Mouse (Mus musculus): Measurements from ENCODE around the gene Nfib.

Gene Nfib

DNA sequence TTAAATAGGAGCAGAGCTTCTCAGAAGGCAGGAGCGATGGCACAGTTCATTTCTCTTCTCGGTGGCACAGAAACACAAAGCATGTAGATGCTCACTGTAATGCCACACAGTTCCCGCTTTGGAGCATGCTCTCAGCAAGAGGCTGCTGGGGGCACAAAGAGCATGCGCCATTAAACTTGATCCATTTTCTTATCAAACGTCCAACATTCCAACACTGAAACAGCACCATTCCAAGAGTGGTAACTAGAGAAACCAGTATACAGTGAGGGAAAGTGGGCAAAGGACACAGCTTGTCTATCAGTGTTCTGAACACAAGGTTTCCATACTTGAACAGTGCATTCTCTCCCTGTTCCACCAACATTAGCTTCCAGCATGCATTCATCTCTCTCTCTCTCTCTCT is 206.3 kb downstream of the Nfib start:
- DNase-seq (ENCODE audit: low spot score in 2 of 2): no peak

DNA sequence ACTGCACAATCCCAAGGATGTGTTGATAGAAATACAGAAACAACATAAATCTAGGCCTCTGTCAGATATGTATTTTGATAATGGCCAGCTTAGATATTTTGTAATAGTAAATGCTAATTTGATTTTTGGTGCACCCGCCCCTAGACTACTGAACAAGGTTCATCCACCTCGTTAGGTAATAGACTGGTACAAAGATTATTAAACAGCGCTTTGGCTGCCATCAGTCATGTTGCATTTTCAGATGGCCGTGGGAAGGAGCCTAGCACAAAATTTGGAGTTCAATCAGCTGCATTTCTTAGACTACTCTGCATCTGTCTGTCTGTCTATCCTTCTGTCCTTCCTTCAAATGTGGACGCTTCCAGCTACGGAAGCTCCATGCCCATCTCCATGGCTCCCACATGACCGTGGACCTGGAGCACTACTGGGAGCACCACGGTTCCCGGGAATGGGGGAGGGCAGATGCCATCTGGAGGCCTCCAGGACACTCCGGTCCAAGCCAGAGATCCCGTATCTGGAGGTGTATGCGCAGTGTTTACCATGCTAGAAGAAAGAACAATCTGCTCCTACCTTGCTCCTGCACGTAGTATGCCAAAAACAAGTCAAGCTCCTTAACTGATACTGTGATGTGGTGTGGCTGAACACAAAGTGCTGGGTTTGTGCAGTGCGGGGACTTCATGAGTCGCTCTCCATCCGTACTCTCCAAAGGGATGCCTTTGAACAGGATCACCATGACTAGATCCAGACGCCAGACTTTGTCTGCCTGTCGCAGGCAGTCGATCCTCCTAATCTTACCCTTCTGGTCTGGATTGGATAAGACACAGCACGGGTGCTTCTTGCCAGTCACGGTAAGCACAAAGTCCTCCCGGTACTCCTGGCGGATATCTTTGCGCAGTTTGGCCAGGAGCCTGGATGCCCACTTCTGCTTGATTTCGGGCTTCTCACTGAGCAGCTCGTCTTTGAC is 207.6 kb downstream of the Nfib start:
- DNase-seq (ENCODE audit: low spot score in 2 of 2): no peak

DNA sequence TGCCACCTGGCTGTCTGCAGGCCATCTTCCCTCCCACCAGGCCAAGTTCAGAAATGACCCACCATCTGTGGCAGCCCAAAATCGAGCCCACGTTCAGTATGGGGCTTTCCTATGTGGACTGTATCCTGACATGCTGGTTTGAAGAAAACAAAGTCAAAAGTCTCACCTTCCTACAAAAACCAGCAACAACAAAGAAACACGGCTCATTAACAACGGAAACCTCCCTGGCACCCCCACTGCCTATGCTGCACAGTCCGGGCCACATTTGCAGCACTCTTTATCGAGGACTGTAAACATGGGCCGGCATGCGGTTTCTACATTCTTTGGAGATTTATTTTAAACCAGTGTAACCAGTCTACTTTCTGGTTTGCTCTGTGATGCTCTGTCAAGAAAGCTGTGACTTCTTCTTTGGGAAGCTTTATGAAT is 208.4 kb downstream of the Nfib start:
- no peak for DNase-seq (ENCODE audit: low spot score in 2 of 2)

DNA sequence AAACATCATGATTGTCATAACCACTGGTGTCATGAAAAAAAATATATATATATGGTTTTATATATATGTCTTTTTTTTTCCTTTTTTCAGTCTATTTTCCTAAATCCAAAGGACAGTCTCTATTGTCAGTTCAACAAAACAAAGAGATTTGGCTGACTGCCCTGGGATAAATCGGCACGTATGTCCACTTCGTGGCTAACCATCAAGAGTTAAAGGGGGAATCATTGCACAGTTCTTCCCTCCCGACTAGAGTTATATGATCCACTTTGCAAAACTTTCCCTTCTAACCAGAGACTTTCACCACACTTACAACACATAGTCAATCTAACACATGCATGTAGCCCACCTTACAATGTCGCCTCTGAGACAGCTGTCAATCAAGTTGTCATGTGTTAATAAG is 209.2 kb downstream of the Nfib start:
- DNase-seq (ENCODE audit: low spot score in 2 of 2): no peak

DNA sequence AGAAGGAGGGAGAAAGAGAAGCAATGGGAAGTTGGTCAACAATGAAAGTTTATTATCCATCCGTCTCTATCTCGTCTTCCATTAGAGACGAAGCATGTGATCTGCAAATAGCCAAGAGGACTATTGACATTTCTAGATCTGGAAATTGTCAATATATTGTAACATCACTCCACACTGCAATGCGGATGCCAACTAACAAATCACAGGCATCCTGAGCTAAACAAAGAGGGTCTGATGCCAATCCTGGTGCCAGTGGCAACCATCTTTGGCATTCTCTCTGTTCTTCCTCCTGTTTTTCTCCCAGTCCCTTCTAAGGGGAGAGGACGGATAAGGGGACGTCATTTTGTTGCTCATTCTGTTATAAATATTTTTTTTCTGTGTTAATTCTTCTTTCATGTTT is 209.9 kb downstream of the Nfib start:
- DNase-seq (ENCODE audit: low spot score in 2 of 2): no peak

DNA sequence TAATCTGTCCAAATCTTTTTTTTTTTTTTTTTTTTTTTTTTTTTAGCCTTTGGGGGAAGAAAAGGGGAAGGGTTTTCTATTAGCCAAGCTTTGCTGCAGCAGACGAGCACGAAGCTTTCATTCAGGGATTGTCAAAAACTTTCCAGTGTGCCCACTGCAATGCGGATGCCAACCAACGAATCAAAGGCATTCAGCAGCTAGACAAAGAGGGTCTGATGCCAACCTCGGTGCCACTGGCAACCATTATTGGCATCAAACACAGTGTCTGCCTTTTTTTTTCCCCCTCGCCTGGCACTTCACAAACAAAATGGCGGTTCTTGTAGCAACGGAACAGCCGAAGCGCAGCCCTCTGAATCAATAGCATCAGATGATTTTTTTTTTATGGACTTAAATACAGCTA is 210.7 kb downstream of the Nfib start:
- DNase-seq (ENCODE audit: low spot score in 2 of 2): peak; percentile 62 to 63

DNA sequence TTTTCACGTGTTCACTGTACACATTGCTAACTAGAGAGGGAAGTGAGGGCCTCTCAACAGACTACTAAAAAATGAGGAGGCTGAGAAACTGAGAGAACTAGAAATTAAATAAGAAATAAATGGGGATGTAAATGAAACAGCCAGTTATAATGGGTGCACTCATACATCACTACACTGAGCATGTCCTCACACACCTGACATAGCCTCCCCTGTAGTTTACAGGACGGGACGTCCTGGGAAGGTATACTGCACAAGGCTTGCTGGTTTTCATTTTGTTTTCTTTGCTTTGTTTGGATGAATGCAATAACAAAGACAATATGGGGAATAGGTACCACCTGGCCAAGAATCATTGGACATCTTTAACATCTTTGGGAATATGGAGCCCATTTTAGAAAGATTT is 211.1 kb downstream of the Nfib start:
- DNase-seq (ENCODE audit: low spot score in 2 of 2): no peak

DNA sequence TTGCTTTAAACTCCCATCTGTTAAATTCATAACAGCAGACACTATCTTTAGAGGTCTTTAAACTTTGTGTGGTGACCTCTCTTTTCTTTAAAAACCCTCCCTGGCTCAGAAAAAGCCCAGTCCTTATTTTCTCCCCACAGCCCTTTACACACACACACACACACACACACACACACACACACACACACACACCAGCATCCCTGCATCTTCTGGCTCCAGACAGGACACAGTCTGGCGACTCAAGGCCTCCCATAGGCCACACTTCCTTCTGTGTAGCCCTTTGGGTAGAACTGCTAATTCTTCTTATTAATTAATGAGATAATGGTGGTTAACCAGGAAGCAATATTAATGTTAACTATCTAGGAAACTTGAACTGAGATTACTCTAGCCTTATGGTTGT is 211.7 kb downstream of the Nfib start:
- DNase-seq (ENCODE audit: low spot score in 2 of 2): no peak

DNA sequence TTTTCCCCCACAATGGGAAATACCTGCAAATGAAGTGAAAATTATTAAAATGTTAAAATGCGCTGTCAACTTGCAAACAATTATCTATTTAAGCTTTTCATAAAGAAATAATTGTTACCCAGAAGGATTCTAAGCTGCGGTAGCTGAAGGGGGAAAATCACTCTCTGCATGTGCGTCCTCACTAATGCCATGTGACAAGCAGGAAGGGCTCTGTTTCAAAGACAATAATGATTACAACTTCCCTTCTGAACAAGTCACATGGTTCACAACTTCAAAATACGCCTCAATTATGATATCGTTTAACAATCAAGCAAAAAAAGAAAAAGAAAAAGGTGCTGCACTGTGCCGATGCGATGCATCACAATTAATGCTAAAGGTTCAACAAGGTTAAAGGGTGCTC is 212.2 kb downstream of the Nfib start:
- DNase-seq (ENCODE audit: low spot score in 2 of 2): no peak

DNA sequence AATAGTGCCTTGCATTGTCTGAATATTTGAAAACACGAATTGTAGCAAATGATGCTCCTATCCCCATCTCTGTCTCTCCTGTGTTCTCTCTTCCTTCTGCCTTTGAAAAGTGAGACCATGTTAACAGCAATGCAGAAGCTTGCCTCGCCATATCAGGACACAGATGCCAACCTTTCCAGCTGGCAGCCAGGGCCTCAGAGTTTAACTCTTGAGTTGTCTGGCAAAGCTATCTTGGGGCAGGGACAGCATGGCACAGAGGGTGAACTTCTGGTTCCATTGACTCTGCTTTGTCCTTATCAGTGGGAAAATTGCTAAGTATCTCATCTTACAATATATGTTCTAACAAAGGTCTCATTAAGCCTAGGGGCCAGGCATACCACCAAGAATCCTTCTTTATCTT is 212.8 kb downstream of the Nfib start:
- no peak for DNase-seq (ENCODE audit: low spot score in 2 of 2)

DNA sequence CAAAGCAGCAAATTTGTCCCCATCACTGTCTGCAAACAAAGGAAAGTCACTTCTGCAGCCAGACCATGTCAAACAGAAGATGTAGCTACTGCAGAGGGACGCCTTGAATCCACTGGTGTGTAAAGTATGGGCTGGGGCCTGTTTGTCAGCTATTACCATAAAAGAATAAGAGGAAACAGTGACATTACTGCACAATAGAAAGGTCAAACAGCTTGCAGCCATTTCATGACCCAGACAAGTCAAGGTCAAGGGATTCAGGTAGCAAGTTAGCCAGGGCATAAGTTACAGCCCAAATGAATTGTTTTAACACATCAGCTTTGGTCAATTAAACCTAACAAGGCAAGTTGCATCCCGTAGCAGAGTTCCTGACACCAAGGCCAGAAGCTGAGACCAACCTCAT is 215.6 kb downstream of the Nfib start:
- DNase-seq (ENCODE audit: low spot score in 2 of 2): no peak

DNA sequence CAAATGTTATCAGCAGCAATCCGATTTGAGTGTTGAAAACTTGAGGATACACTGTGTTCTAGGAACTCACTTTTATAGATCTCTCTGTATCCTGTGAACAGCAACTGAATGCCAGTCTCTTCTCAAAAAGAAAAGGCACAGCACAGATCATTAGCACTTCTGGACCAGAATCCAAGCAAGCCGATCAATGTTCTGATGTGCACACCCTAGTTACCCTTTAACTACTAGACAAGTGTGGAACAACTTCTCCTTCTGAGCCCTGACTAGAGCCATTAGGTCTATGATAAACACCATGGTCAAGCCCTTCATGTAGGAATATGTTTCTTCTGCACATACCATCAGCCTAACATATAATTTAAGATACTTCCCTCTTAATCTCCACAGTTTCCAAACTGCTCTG is 219.6 kb downstream of the Nfib start:
- no peak for DNase-seq (ENCODE audit: low spot score in 2 of 2)

DNA sequence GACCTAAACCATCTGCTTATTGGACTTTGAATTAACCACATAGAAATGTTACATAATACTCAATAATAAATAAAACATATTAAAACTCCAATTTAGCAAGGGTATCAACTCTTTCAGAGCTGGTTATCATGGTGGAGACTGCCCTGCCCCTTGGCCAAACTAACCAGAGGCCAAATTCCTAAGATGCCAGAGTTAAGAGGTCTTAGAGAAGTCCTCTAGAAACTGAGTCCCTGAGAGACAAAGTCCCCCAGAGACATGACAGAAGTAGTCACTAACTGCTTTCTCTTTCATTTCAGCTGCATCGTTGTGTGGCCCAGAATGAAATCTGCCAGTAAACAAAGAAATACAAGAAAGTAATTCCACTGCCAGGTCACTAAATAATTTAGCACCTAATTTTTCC is 221.7 kb downstream of the Nfib start:
- no peak for DNase-seq (ENCODE audit: low spot score in 2 of 2)

DNA sequence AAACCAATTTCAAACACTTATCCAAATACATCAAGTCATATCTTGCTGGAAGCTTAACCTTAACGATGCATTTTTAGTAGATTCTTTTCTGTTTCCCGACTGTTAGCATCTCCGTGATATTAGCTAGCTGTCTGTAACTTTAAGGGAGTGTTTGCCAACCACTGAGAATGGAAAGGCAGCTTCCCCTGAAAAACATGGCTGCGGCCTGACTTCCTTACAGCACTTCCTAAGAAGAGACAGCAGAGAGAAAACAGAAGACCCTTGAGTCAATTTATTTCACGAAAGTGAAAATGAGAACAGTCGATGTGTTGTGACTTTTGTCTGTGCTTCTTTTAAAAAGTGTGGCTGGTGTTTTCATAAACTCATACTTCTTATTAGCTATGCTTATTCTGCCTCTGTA is 222.3 kb downstream of the Nfib start:
- DNase-seq (ENCODE audit: low spot score in 2 of 2): no peak

DNA sequence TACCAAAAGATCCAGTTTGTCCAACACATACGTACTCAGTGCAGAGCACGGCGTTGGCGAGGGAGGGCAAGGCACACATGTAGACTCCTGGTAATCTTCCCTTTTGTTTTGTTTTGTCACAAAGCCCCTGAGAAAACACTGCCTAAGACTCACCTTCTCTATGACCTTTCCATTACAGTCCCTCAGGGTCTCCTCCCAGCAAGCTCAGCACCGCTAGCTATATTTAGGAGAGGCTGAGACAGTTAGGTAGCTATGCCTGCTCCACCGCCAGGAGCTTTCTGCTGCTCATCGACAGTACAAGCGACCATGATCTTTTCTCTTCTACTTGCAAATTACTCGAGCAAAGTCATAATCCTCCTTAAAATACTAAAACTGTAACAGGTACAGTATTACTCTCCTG is 224.9 kb downstream of the Nfib start:
- no peak for DNase-seq (ENCODE audit: low spot score in 2 of 2)

DNA sequence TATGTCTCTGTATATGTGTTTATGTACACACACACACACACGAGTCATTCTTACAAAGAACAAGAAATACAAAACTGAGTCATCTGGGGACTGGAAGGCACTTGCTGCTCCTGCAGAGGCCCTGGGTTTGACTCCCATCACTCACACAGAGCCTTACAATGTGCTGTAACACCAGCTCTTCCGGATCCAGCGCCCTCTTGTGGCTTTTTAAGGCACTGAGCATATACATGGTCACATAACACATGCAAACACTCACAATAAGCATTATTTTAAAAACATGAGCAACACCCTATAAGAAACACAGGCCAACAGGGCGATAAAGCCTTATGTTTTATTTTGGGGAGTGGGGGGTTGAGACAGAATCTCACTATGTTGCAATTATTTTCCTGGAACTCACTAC is 226.2 kb downstream of the Nfib start:
- no peak for DNase-seq (ENCODE audit: low spot score in 2 of 2)

DNA sequence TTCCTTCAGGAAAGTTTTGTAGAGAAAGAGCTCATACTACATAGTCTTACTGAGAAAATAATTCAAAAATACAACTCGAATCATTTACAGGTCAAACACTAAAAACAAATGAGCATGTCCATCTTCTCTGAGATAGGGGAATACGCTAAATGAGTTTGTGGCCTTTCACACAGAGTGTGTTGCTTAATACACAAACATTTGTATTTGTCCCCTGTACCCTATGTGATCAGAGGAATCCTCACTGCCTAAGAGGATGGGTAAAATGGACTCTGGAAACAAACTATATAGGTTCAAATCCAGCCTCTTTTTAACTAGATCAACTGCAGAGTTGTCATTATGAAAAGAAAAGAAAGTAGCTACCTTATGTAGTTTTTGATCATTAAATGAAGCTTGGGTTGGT is 227.8 kb downstream of the Nfib start:
- DNase-seq (ENCODE audit: low spot score in 2 of 2): no peak

DNA sequence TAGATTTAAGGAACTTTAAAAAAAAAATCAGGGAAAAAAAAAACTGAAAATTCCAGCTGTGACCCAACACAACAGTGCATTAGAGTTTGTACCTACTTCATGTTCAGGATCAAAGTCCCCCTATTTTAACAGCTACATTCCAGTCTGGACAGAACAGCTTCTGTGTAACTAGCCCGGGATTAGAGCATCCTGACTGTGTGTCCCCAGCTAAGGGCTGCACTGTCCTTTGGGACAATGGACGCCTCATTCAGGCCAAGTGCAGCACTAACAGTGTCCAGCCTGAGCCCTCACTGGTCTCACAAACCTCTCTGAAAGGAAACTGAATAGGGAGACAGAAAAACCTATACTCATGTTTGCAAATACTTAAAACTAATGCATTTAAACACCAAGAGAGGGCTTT is 229.1 kb downstream of the Nfib start:
- DNase-seq (ENCODE audit: low spot score in 2 of 2): no peak

DNA sequence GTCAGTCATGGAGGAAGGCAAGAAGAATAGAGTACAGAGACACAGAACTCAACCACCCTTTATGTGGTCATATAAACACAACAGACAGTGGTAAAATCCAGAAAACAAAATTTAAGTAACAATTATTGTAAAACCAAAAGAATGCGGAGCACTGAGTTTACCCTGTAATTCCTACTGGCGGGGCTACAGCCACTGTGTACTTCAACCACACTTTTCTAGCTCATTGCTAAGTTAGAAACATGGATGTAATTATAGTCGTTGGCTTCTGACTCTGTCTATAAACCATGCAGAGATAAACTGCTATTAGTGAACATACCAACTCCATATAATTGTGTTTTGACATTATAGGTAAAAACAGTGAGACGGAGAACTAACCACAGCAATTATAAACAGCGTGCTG is 231.2 kb downstream of the Nfib start:
- no peak for DNase-seq (ENCODE audit: low spot score in 2 of 2)

DNA sequence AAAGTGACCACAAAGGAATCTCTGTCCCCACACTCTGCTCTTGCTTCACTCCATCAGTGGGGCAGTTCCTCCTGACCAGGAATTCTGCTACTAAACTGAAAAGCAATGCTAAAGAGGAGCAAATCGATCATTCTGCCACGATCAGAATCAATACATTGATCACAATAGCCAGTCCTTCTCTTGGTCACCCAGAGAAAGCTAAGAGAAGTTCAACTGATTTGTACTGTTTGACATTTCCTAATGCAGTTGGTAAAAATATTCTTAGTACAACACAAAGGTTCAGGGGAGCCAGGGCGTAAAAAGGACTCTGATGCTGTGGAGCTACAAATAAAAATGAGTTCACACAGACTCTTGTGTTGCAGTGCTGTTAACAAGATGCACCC is 234.6 kb downstream of the Nfib start:
- no peak for DNase-seq (ENCODE audit: low spot score in 2 of 2)

DNA sequence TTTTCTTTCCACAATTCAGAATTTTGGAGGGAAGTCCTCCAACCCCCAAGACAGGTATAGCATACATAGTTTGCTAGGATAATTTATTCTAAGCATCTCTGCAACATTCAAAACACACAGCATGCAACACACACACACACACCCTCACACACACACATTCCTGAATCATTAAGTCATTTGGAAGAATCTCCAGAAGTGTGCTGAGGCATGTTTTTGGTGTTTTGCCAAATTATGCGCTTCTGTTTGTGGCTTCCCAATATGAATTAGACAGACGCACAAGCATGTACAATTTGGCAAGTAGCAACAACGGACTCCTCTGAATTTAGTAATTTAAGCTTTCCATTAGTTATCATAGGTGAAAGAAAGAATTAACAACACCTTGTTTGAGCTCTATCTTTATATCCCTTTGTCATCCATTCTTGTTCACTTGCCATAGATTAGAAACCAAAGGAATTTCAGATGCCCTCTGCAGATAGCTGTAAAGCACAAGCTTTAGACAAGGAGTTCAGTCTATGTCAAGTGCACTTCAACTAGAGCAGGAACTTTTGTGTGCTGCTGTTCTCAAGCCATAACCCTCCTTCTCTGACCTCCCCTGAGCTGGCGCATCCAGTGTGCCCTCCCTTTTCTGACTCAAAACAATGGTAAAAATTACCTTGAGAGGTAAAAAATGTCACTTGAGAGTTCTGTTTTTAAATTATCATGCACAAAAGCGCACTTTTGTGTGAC is 235.2 kb downstream of the Nfib start:
- no peak for DNase-seq (ENCODE audit: low spot score in 2 of 2)

DNA sequence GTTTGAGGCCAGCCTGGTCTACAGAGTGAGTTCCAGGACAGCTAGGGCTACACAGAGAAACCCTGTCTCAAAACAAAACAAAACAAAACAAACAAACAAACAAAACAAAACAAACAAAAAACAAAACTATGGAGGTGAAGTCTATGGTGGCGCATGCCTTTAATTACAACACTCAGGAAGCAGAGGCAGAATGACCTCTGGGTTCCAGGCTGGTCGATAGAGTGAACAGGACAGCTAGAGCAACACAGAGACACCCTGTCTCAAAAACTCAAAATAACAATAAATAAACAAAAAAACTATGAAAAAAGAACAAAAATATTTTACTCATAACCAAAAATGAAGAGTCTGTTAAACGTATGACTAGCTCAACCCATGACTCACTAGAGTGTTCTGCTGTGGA is 236.6 kb downstream of the Nfib start:
- no peak for DNase-seq (ENCODE audit: low spot score in 2 of 2)

DNA sequence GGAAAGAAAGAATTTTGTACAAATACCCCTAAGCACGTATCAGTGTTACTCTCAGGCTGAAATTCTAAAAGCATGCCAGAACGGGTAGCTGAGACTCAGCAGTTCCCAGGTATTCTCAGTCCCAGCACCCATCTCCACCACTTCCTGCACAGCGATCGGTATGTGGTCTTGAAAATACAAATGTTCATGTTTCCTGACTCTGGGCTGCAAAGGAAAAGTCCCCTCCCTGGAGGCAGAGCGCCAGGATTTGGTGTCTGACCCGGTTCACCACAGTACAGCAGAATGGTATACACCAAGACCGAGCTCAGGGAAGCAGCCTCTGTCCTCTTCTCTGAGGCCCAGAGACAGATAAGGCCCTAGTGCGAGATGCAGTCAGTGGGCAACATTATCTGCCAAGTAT is 238.8 kb downstream of the Nfib start:
- no peak for DNase-seq (ENCODE audit: low spot score in 2 of 2)
